Mouse (Mus musculus) MEL (cell line): ENCODE data around the gene Zbtb43. TPM values are rescaled to one million over a fixed set of nuclear protein-coding genes. Genes with fewer than 3 reads are reported as not detected.

ENCODE experiments used
- DNase-seq: peaks from one replicate; pipeline ENCODE4 v3.0.0; 2011; ENCODE audit warnings: low read depth, low spot score
- H3K27ac ChIP-seq: 2 replicates; pipeline ENCODE4 v1.5.1; 2012; ENCODE audit warnings: low read depth, mild to moderate bottlenecking, control low read depth, low read length, moderate library complexity; ENCODE audit not compliant: control insufficient read depth
- H3K27me3 ChIP-seq, 2 experiments: fragments of 150-350 bp in 1 of 2; sonication (generic) in 1 of 2; 2 replicates each; pipeline ENCODE4 v1.6.1; 2012; ENCODE audit warnings: low read length in 2 of 2, mild to moderate bottlenecking in 2 of 2, improper control_type of control experiment in 1 of 2, moderate library complexity in 1 of 2; ENCODE audit not compliant: insufficient read depth in 2 of 2, control insufficient read depth in 1 of 2
- H3K36me3 ChIP-seq, 2 experiments: 2 replicates each; pipeline ENCODE4 v1.6.1; 2012 to 2014; ENCODE audit warnings: low read length in 2 of 2, improper control_type of control experiment in 1 of 2, inconsistent platforms in 1 of 2, mild to moderate bottlenecking in 1 of 2; ENCODE audit not compliant: insufficient read depth in 2 of 2, control insufficient read depth in 1 of 2
- H3K4me1 ChIP-seq, 2 experiments: fragments of 150-350 bp in 1 of 2; sonication (generic) in 1 of 2; 2 replicates each; pipeline ENCODE4 v1.6.1; 2012; ENCODE audit warnings: low read length in 2 of 2, improper control_type of control experiment in 1 of 2, mild to moderate bottlenecking in 1 of 2; ENCODE audit not compliant: insufficient read depth in 2 of 2, control insufficient read depth in 1 of 2
- H3K4me3 ChIP-seq, 2 experiments: fragments of 150-350 bp in 1 of 2; sonication (generic) in 1 of 2; 2 replicates each; pipeline ENCODE4 v1.5.1; 2012; ENCODE audit warnings: low read depth in 2 of 2, low read length in 2 of 2, mild to moderate bottlenecking in 2 of 2, moderate library complexity in 2 of 2, control low read depth in 1 of 2, improper control_type of control experiment in 1 of 2; ENCODE audit not compliant: control insufficient read depth in 1 of 2, insufficient read depth in 1 of 2
- H3K79me2 ChIP-seq: 2 replicates; pipeline ENCODE4 v1.6.1; 2012; ENCODE audit warnings: mild to moderate bottlenecking, low read length, moderate library complexity; ENCODE audit not compliant: control insufficient read depth, poor library complexity, insufficient read depth
- H3K9ac ChIP-seq: 2 replicates; pipeline ENCODE4 v1.6.1; 2012; ENCODE audit warnings: low read depth, mild to moderate bottlenecking, control low read depth, low read length, moderate library complexity; ENCODE audit not compliant: control insufficient read depth, poor library complexity, severe bottlenecking
- H3K9me3 ChIP-seq: fragments of 150-350 bp; sonication (generic); replicated peaks from 2 replicates; pipeline ENCODE4 v1.6.1; 2012; ENCODE audit warnings: mild to moderate bottlenecking, low read length, improper control_type of control experiment, moderate library complexity; ENCODE audit not compliant: insufficient read depth
- BHLHE40 ChIP-seq: IDR thresholded peaks from 2 replicates; pipeline ENCODE4 v1.6.1; 2012; ENCODE audit warnings: low read depth, mild to moderate bottlenecking, inconsistent platforms, low read length, improper control_type of control experiment, borderline replicate concordance
- CHD2 ChIP-seq: IDR thresholded peaks from 2 replicates; pipeline ENCODE4 v1.6.1; 2011; ENCODE audit warnings: low read length, improper control_type of control experiment
- ELF1 ChIP-seq: IDR thresholded peaks from 2 replicates; pipeline ENCODE4 v1.6.1; 2014; ENCODE audit warnings: low read depth, mild to moderate bottlenecking, inconsistent platforms, low read length, improper control_type of control experiment, moderate library complexity
- EP300 ChIP-seq, 2 experiments: IDR thresholded peaks; 2 replicates each; pipeline ENCODE4 v1.6.1; 2011; ENCODE audit warnings: improper control_type of control experiment in 2 of 2, low read length in 2 of 2, low read depth in 1 of 2, mild to moderate bottlenecking in 1 of 2
- ETS1 ChIP-seq: IDR thresholded peaks from 2 replicates; pipeline ENCODE4 v1.6.1; 2012; ENCODE audit warnings: low read depth, mild to moderate bottlenecking, inconsistent platforms, low read length, improper control_type of control experiment, moderate library complexity
- JUND ChIP-seq: IDR thresholded peaks from 2 replicates; pipeline ENCODE4 v1.6.1; 2011; ENCODE audit warnings: low read depth, mild to moderate bottlenecking, improper control_type of control experiment, low read length
- KAT2A ChIP-seq: conservative IDR thresholded peaks from 2 replicates; pipeline ENCODE4 v1.6.1; 2012; ENCODE audit warnings: low read depth, low read length, improper control_type of control experiment, inconsistent platforms
- MAFK ChIP-seq: IDR thresholded peaks from 2 replicates; pipeline ENCODE4 v1.6.1; 2011; ENCODE audit warnings: low read depth, mild to moderate bottlenecking, low read length, improper control_type of control experiment, borderline replicate concordance
- MYB ChIP-seq: IDR thresholded peaks from 2 replicates; pipeline ENCODE4 v1.6.1; 2011; ENCODE audit warnings: mild to moderate bottlenecking, low read depth, low read length, improper control_type of control experiment
- MYC ChIP-seq: IDR thresholded peaks from 2 replicates; pipeline ENCODE4 v1.6.1; 2011; ENCODE audit warnings: low read depth, mild to moderate bottlenecking, low read length, improper control_type of control experiment, moderate library complexity
- NELFE ChIP-seq: IDR thresholded peaks from 2 replicates; pipeline ENCODE4 v1.6.1; 2011; ENCODE audit warnings: low read depth, low read length, improper control_type of control experiment
- NRF1 ChIP-seq: IDR thresholded peaks from 2 replicates; pipeline ENCODE4 v1.6.1; 2014; ENCODE audit warnings: low read depth, mild to moderate bottlenecking, inconsistent platforms, low read length, improper control_type of control experiment, moderate library complexity; ENCODE audit not compliant: poor library complexity, insufficient read depth, severe bottlenecking
- POLR2AphosphoS2 ChIP-seq: IDR thresholded peaks from 2 replicates; pipeline ENCODE4 v1.6.1; 2011; ENCODE audit warnings: low read length, improper control_type of control experiment
- RAD21 ChIP-seq: IDR thresholded peaks from 2 replicates; pipeline ENCODE4 v1.6.1; 2011; ENCODE audit warnings: mild to moderate bottlenecking, low read depth, low read length, improper control_type of control experiment
- RCOR1 ChIP-seq: IDR thresholded peaks from 2 replicates; pipeline ENCODE4 v1.6.1; 2012; ENCODE audit warnings: low read depth, mild to moderate bottlenecking, inconsistent platforms, low read length, improper control_type of control experiment
- SIN3A ChIP-seq: IDR thresholded peaks from 2 replicates; pipeline ENCODE4 v1.6.1; 2012; ENCODE audit warnings: low read length, improper control_type of control experiment, inconsistent platforms
- TBP ChIP-seq: IDR thresholded peaks from 2 replicates; pipeline ENCODE4 v1.8.0; 2011; ENCODE audit warnings: low read depth, low read length, improper control_type of control experiment
- TCF12 ChIP-seq: IDR thresholded peaks from 2 replicates; pipeline ENCODE4 v1.6.1; 2014; ENCODE audit warnings: low read depth, mild to moderate bottlenecking, inconsistent platforms, low read length, improper control_type of control experiment, moderate library complexity
- UBTF ChIP-seq: IDR thresholded peaks from 2 replicates; pipeline ENCODE4 v1.6.1; 2012; ENCODE audit warnings: low read depth, mild to moderate bottlenecking, inconsistent platforms, low read length, improper control_type of control experiment, moderate library complexity, borderline replicate concordance; ENCODE audit not compliant: insufficient read depth
- USF1 ChIP-seq: IDR thresholded peaks from 2 replicates; pipeline ENCODE4 v1.6.1; 2014; ENCODE audit warnings: low read depth, mild to moderate bottlenecking, inconsistent platforms, low read length, improper control_type of control experiment, moderate library complexity
- USF2 ChIP-seq, 2 experiments: IDR thresholded peaks; 2 replicates each; pipeline ENCODE4 v1.6.1; 2011 to 2012; ENCODE audit warnings: improper control_type of control experiment in 2 of 2, low read length in 2 of 2, borderline replicate concordance in 1 of 2, inconsistent platforms in 1 of 2, low read depth in 1 of 2, mild to moderate bottlenecking in 1 of 2; ENCODE audit not compliant: insufficient read depth in 1 of 2
- ZKSCAN1 ChIP-seq: IDR thresholded peaks from 2 replicates; pipeline ENCODE4 v1.6.1; 2012; ENCODE audit warnings: low read depth, mild to moderate bottlenecking, inconsistent platforms, low read length, improper control_type of control experiment, moderate library complexity
- ZMIZ1 ChIP-seq: IDR thresholded peaks from 2 replicates; pipeline ENCODE4 v1.6.1; 2012; ENCODE audit warnings: low read depth, mild to moderate bottlenecking, inconsistent platforms, low read length, improper control_type of control experiment, moderate library complexity
- polyA plus RNA-seq, 2 experiments: library from polyadenylated mRNA; stranded (reverse) in 1 of 2; unstranded in 1 of 2; fragments of >175 nt in 1 of 2; fragments of >200 nt in 1 of 2; gene quantifications; 2 replicates each; pipeline versions ENCODE4 v1.2.1 to v1.2.4; 2012; ENCODE audit warnings: low replicate concordance in 2 of 2, low read depth in 1 of 2; ENCODE audit not compliant: insufficient read length in 2 of 2, insufficient read depth in 1 of 2, missing spikeins in 1 of 2
- total RNA-seq: library from RNA; depleted of rRNA; stranded (reverse); fragments of 300-350 nt; gene quantifications from 2 replicates; pipeline ENCODE4 v1.2.3, GENCODE M21; 2012

The Zbtb43 gene
- total and polyA plus RNA-seq, 3 experiments, result 15.5 to 17.7 TPM; not detected in 1

- Histone ChIP-seq H3K36me3 (peaks cover 0 to 5% of the 10 kb centered on the region in 2 experiments; a peak in 2 of 4 replicates), H3K9ac (no peak overlapping the region), H3K79me2 (no peaks in the 10 kb centered on the region), H3K27me3 (no peaks in the 10 kb centered on the region), H3K4me1 (no peaks in the 10 kb centered on the region)
- no peak for TF ChIP-seq RCOR1
- no peak for TF ChIP-seq JUND
- no peak for TF ChIP-seq CHD2
- TF ChIP-seq MYC, result no peak
- no peak for TF ChIP-seq UBTF
- TF ChIP-seq KAT2A, result no peak
- no peak for TF ChIP-seq MYB
- no peak for TF ChIP-seq RAD21
- no peak for TF ChIP-seq NELFE
- TF ChIP-seq ZKSCAN1, result no peak
- no peak for TF ChIP-seq TCF12
- TF ChIP-seq USF2 (IDR thresholded peaks at IDR 0.05; ENCODE audit: borderline replicate concordance in 1 of 2, insufficient read depth in 1 of 2, low read depth in 1 of 2, low read length in 2 of 2), result no peak
- TF ChIP-seq EP300 (IDR thresholded peaks at IDR 0.05; ENCODE audit: low read depth in 1 of 2, low read length in 2 of 2), result no peak
- TF ChIP-seq NRF1, result no peak
- no peak for TF ChIP-seq SIN3A
- TF ChIP-seq ZMIZ1, result no peak
- no peak for TF ChIP-seq ELF1
- TF ChIP-seq, all 39 proteins: peak for 0
- no peak overlapping the region for H3K27ac ChIP-seq
- no peaks in the 10 kb centered on the region for H3K9me3 ChIP-seq
- H3K4me3 ChIP-seq, result no peak overlapping the region
- DNase-seq, result no peak
Observed at GRCm38 (mm10) chr2:33446796-33447195, 21.6 kb downstream of the Zbtb43 start.

DNA sequence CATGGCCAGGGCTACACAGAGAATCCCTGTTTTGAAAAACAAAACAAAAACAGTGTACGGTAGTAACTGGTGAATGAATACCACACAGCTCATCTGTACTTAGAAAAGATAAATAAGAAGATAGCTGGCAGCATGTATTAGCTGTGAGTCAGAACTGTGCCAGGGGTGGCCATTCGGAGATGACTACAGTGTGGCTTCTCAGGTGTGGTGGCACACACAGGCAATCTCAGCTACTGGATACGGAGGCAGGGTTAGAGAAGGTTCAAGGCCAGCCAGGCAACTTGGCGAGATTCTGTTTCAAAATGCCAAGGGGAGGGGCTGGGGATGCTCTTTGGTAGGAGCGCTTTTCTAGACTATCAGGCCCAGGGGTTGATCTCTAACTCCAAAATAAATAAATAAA lies 22.6 kb downstream of the Zbtb43 start:
- no peak for TF ChIP-seq TBP
- TF ChIP-seq BHLHE40, result no peak
- no peak for TF ChIP-seq CHD2
- TF ChIP-seq JUND, result no peak
- no peak for TF ChIP-seq SIN3A
- TF ChIP-seq ETS1, result no peak
- TF ChIP-seq ZMIZ1, result no peak
- TF ChIP-seq USF1, result no peak
- no peak for TF ChIP-seq MAFK
- TF ChIP-seq ZKSCAN1, result no peak
- TF ChIP-seq POLR2AphosphoS2, result no peak
- no peaks in the 10 kb centered on the region for H3K4me1 ChIP-seq
- no peaks in the 10 kb centered on the region for H3K9me3 ChIP-seq
- no peak overlapping the region for H3K27ac ChIP-seq
- H3K36me3 ChIP-seq, result no peaks in the 10 kb centered on the region
- DNase-seq, result no peak
- H3K79me2 ChIP-seq, result no peaks in the 10 kb centered on the region
- no peaks in the 10 kb centered on the region for H3K27me3 ChIP-seq
- no peak overlapping the region for H3K9ac ChIP-seq
- no peak overlapping the region for H3K4me3 ChIP-seq
